Mouse (Mus musculus): ENCODE measurements at regions not wholly inside any gene's neighbourhood (a gene's known extent, or its start where the extent isn't known, plus 50 kb on each side); places are given as distances from the start of the nearest gene placed in this dataset.
A peak's percentile ranks its signal among the peaks of the same experiment; 100 is the strongest.

DNA sequence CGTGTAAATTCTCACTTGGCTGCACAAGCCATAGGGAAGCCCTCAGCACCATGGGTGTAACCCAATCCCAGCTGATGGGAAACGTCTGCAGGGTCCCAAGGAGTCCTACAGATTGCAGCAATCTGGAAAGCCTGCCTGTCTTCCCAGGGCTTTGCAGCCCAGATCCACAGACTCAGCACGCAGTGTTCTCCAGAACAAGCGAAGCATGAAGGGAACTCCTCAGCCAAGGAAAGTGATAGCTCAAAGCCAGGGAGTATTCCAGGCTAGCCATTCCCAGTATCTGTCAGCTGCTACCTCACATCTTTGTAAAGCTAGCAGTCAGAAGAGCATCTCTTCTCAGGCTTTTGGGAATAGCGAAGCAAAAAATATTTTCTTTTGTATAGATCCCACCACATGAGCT lies 368.5 kb downstream of the Tns1 start:
- Histone ChIP-seq H3K27me3 (replicated peaks; ENCODE audit: control insufficient read depth, insufficient read depth, low read length) (no peaks in the 10 kb centered on the region), H3K4me2 (ENCODE audit: low read length) (no peak overlapping the region), H3K36me3 (ENCODE audit: control insufficient read depth, insufficient read depth, low read length) (no peaks in the 10 kb centered on the region), H3K4me3 (ENCODE audit: low read depth, low read length) (no peak overlapping the region), H3K4me1 (ENCODE audit: control insufficient read depth, insufficient read depth, low read length) (peaks cover 4% of the 10 kb centered on the region; the same call in 1 of the 2 replicates), H3K27ac (ENCODE audit: low read depth, low read length) (no peak overlapping the region), H3K9me3 (replicated peaks; ENCODE audit: control insufficient read depth, low read length) (no peaks in the 10 kb centered on the region), H3K9ac (ENCODE audit: low read length) (no peak overlapping the region)
- WGBS, result 58% methylated on average over 5 of the region's 5 CpGs
- no peak for DNase-seq (ENCODE audit: low spot score)
- ATAC-seq, result no peak

DNA sequence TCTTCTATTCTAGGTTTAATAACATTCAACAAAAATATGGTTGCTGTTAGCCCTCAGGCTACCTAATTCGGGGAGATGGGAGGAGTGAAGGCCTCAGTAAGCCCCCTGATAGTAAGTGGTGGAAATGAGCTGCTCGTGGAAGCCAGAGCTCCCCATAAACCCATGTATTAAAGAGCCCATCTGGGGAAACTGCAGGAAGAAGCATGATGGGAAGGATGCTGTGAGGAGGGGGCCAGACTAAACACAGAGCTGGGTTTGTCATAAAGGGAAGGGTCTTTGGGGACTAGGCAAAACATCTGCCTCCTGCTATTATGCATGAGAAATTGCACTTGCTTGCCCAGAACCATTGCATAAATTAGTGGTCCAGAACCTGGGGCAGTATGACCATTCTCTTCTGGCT lies 369.3 kb downstream of the Tns1 start:
- Histone ChIP-seq H3K9me3 (replicated peaks; ENCODE audit: control insufficient read depth, low read length) (no peaks in the 10 kb centered on the region), H3K4me1 (ENCODE audit: control insufficient read depth, insufficient read depth, low read length) (peaks cover 4% of the 10 kb centered on the region; the same call in 1 of the 2 replicates), H3K9ac (ENCODE audit: low read length) (no peak overlapping the region), H3K27ac (ENCODE audit: low read depth, low read length) (no peak overlapping the region), H3K36me3 (ENCODE audit: control insufficient read depth, insufficient read depth, low read length) (no peaks in the 10 kb centered on the region), H3K4me3 (ENCODE audit: low read depth, low read length) (no peak overlapping the region), H3K4me2 (ENCODE audit: low read length) (no peak overlapping the region), H3K27me3 (replicated peaks; ENCODE audit: control insufficient read depth, insufficient read depth, low read length) (no peaks in the 10 kb centered on the region)
- 80% methylated on average over 2 of the region's 2 CpGs for WGBS
- ATAC-seq (no peak), DNase-seq (ENCODE audit: low spot score) (no peak)

DNA sequence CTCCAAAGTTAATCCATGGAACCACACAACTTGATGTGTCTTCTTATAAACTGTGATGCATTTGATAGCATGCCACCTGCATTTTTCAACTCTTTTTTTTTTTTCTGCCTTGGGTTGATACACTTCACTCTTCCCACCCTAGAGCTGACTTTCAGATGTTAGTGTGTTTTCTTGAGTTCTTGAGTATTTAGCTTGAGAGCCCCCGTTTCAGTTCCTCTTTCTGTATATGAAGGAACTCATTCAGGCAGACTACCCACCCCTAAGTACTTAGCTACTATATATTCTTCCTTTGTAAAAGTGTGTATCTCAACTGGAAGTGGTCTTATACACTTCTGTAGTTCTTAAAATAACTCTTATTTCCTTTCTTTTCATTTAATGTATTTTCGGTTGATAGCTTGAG lies 371.1 kb downstream of the Tns1 start:
- no peak for ATAC-seq
- H3K4me3 ChIP-seq (ENCODE audit: low read depth, low read length), result no peak overlapping the region
- H3K4me2 ChIP-seq (ENCODE audit: low read length), result no peak overlapping the region
- 88% methylated on average over 2 of the region's 2 CpGs for WGBS
- H3K36me3 ChIP-seq (ENCODE audit: control insufficient read depth, insufficient read depth, low read length), result no peaks in the 10 kb centered on the region
- no peak overlapping the region for H3K9ac ChIP-seq (ENCODE audit: low read length)
- no peaks in the 10 kb centered on the region for H3K27me3 ChIP-seq (replicated peaks; ENCODE audit: control insufficient read depth, insufficient read depth, low read length)
- peaks cover under 1% of the 10 kb centered on the region; the same call in 1 of the 2 replicates for H3K4me1 ChIP-seq (ENCODE audit: control insufficient read depth, insufficient read depth, low read length)
- no peak for DNase-seq (ENCODE audit: low spot score)
- no peak overlapping the region for H3K27ac ChIP-seq (ENCODE audit: low read depth, low read length)
- no peaks in the 10 kb centered on the region for H3K9me3 ChIP-seq (replicated peaks; ENCODE audit: control insufficient read depth, low read length)

- DNase-seq (ENCODE audit: low spot score) (no peak), ATAC-seq (no peak)
- Histone ChIP-seq H3K9ac (ENCODE audit: low read length) (no peak overlapping the region), H3K36me3 (ENCODE audit: control insufficient read depth, insufficient read depth, low read length) (no peaks in the 10 kb centered on the region), H3K4me3 (ENCODE audit: low read depth, low read length) (no peak overlapping the region), H3K4me2 (ENCODE audit: low read length) (no peak overlapping the region), H3K9me3 (replicated peaks; ENCODE audit: control insufficient read depth, low read length) (no peaks in the 10 kb centered on the region), H3K27ac (ENCODE audit: low read depth, low read length) (no peak overlapping the region), H3K4me1 (ENCODE audit: control insufficient read depth, insufficient read depth, low read length) (peaks cover 11% of the 10 kb centered on the region), H3K27me3 (replicated peaks; ENCODE audit: control insufficient read depth, insufficient read depth, low read length) (no peaks in the 10 kb centered on the region)
These were observed 375.5 kb downstream of the Tns1 start for GRCm38 (mm10) chr1:73748702-73749101.

- H3K4me3 ChIP-seq (ENCODE audit: low read depth, low read length), result no peak overlapping the region
- no peaks in the 10 kb centered on the region for H3K36me3 ChIP-seq (ENCODE audit: control insufficient read depth, insufficient read depth, low read length)
- H3K9ac ChIP-seq (ENCODE audit: low read length), result no peak overlapping the region
- H3K4me2 ChIP-seq (ENCODE audit: low read length), result no peak overlapping the region
- H3K27ac ChIP-seq (ENCODE audit: low read depth, low read length), result no peak overlapping the region
- no peaks in the 10 kb centered on the region for H3K27me3 ChIP-seq (replicated peaks; ENCODE audit: control insufficient read depth, insufficient read depth, low read length)
- ATAC-seq (peak; percentile 69), DNase-seq (ENCODE audit: low spot score) (peak; percentile 39)
- WGBS, result 25% methylated on average over 4 of the region's 4 CpGs
- no peaks in the 10 kb centered on the region for H3K9me3 ChIP-seq (replicated peaks; ENCODE audit: control insufficient read depth, low read length)
- peaks cover 13% of the 10 kb centered on the region for H3K4me1 ChIP-seq (ENCODE audit: control insufficient read depth, insufficient read depth, low read length)
These were observed 379.6 kb downstream of the Tns1 start for GRCm38 (mm10) chr1:73744555-73745234.

- Histone ChIP-seq H3K9me3 (replicated peaks; ENCODE audit: control insufficient read depth, low read length) (no peaks in the 10 kb centered on the region), H3K27me3 (replicated peaks; ENCODE audit: control insufficient read depth, insufficient read depth, low read length) (no peaks in the 10 kb centered on the region), H3K36me3 (ENCODE audit: control insufficient read depth, insufficient read depth, low read length) (no peaks in the 10 kb centered on the region), H3K9ac (ENCODE audit: low read length) (no peak overlapping the region), H3K4me3 (ENCODE audit: low read depth, low read length) (no peak overlapping the region), H3K27ac (ENCODE audit: low read depth, low read length) (peak overlapping the region; percentile 73), H3K4me1 (ENCODE audit: control insufficient read depth, insufficient read depth, low read length) (peaks cover 13% of the 10 kb centered on the region), H3K4me2 (ENCODE audit: low read length) (no peak overlapping the region)
- peak; percentile 82 for ATAC-seq
- peak; percentile 73 for DNase-seq (ENCODE audit: low spot score)
- 11% methylated on average over 6 of the region's 6 CpGs for WGBS
These were observed 380.3 kb downstream of the Tns1 start for GRCm38 (mm10) chr1:73743737-73744554.

GRCm38 (mm10) chr1:73737083-73737482 lies 387.2 kb downstream of the Tns1 start:
- no peak for ATAC-seq
- no peak overlapping the region for H3K4me3 ChIP-seq (ENCODE audit: low read depth, low read length)
- H3K9ac ChIP-seq (ENCODE audit: low read length), result no peak overlapping the region
- no peaks in the 10 kb centered on the region for H3K4me1 ChIP-seq (ENCODE audit: control insufficient read depth, insufficient read depth, low read length)
- H3K9me3 ChIP-seq (replicated peaks; ENCODE audit: control insufficient read depth, low read length), result no peaks in the 10 kb centered on the region
- no peak overlapping the region for H3K27ac ChIP-seq (ENCODE audit: low read depth, low read length)
- H3K36me3 ChIP-seq (ENCODE audit: control insufficient read depth, insufficient read depth, low read length), result no peaks in the 10 kb centered on the region
- H3K4me2 ChIP-seq (ENCODE audit: low read length), result no peak overlapping the region
- DNase-seq (ENCODE audit: low spot score), result no peak
- H3K27me3 ChIP-seq (replicated peaks; ENCODE audit: control insufficient read depth, insufficient read depth, low read length), result no peaks in the 10 kb centered on the region

- H3K27ac ChIP-seq (ENCODE audit: low read depth, low read length), result no peak overlapping the region
- H3K27me3 ChIP-seq (replicated peaks; ENCODE audit: control insufficient read depth, insufficient read depth, low read length), result no peaks in the 10 kb centered on the region
- H3K9ac ChIP-seq (ENCODE audit: low read length), result no peak overlapping the region
- 88% methylated on average over 1 of the region's 1 CpGs for WGBS
- no peaks in the 10 kb centered on the region for H3K4me1 ChIP-seq (ENCODE audit: control insufficient read depth, insufficient read depth, low read length)
- no peaks in the 10 kb centered on the region for H3K36me3 ChIP-seq (ENCODE audit: control insufficient read depth, insufficient read depth, low read length)
- no peak for ATAC-seq
- H3K4me2 ChIP-seq (ENCODE audit: low read length), result no peak overlapping the region
- H3K9me3 ChIP-seq (replicated peaks; ENCODE audit: control insufficient read depth, low read length), result no peaks in the 10 kb centered on the region
- H3K4me3 ChIP-seq (ENCODE audit: low read depth, low read length), result no peak overlapping the region
- no peak for DNase-seq (ENCODE audit: low spot score)
These were observed 395.9 kb downstream of the Tns1 start for GRCm38 (mm10) chr1:73728377-73728776.

- H3K36me3 ChIP-seq (ENCODE audit: control insufficient read depth, insufficient read depth, low read length), result no peaks in the 10 kb centered on the region
- H3K4me2 ChIP-seq (ENCODE audit: low read length), result no peak overlapping the region
- no peak overlapping the region for H3K9ac ChIP-seq (ENCODE audit: low read length)
- ATAC-seq (no peak), DNase-seq (ENCODE audit: low spot score) (no peak)
- no peak overlapping the region for H3K27ac ChIP-seq (ENCODE audit: low read depth, low read length)
- no peaks in the 10 kb centered on the region for H3K4me1 ChIP-seq (ENCODE audit: control insufficient read depth, insufficient read depth, low read length)
- H3K27me3 ChIP-seq (replicated peaks; ENCODE audit: control insufficient read depth, insufficient read depth, low read length), result no peaks in the 10 kb centered on the region
- H3K9me3 ChIP-seq (replicated peaks; ENCODE audit: control insufficient read depth, low read length), result no peaks in the 10 kb centered on the region
- H3K4me3 ChIP-seq (ENCODE audit: low read depth, low read length), result no peak overlapping the region
These were observed 396.5 kb downstream of the Tns1 start for GRCm38 (mm10) chr1:73727781-73728180.

Data from forebrain, embryonic 14.5 days (tissue).